Mouse (Mus musculus) ES-Bruce4 (cell line): Measurements from ENCODE around the gene Spsb1.

ENCODE experiments used
- CTCF ChIP-seq: IDR thresholded peaks from one replicate; pipeline ENCODE4 v1.8.1; 2011; ENCODE audit warnings: low read depth, low read length
- EP300 ChIP-seq: IDR thresholded peaks from 2 replicates; pipeline ENCODE4 v1.6.1; 2011; ENCODE audit warnings: low read depth, low read length; ENCODE audit not compliant: insufficient read depth
- POLR2A ChIP-seq: IDR thresholded peaks from one replicate; pipeline ENCODE4 v1.8.1; 2011; ENCODE audit warnings: low read length; ENCODE audit not compliant: insufficient read depth

GRCm38 (mm10) chr4:149863522-149863921 is 91.3 kb downstream of the Spsb1 start:
- no peak for TF ChIP-seq CTCF
- TF ChIP-seq POLR2A = no peak
- no peak for TF ChIP-seq EP300
